Mouse (Mus musculus): ENCODE results near the gene Tas2r144. TPM values are rescaled to one million over a fixed set of nuclear protein-coding genes. Genes with fewer than 3 reads are reported as not detected.

The Tas2r144 gene
- total RNA-seq (2017): not detected in 2 replicates

GRCm38 (mm10) chr6:42215028-42215427 lies at the start of gene Tas2r144:
Tas2r144 (plus strand) TSS chr6:42215328.
- ATAC-seq (replicated peaks; ENCODE audit: low read depth, poor library complexity, severe bottlenecking): no peak

GRCm38 (mm10) chr6:42182462-42182861 lies 32.7 kb upstream of the Tas2r144 start:
- no peak for ATAC-seq (replicated peaks; ENCODE audit: low read depth, poor library complexity, severe bottlenecking)

GRCm38 (mm10) chr6:42186230-42186629 lies 28.9 kb upstream of the Tas2r144 start:
- peak; percentile 73; the same call in 1 of the 2 replicates for ATAC-seq (replicated peaks; ENCODE audit: low read depth, poor library complexity, severe bottlenecking)

- ATAC-seq (replicated peaks; ENCODE audit: low read depth, poor library complexity, severe bottlenecking): 0 out of 2 replicates have a peak, but pooled peaks have one; percentile 25
Measured at GRCm38 (mm10) chr6:42197710-42198109, 17.4 kb upstream of the Tas2r144 start.

GRCm38 (mm10) chr6:42199498-42199897 lies 15.6 kb upstream of the Tas2r144 start:
- no peak for ATAC-seq (replicated peaks; ENCODE audit: low read depth, poor library complexity, severe bottlenecking)

GRCm38 (mm10) chr6:42222286-42222685 lies 7.2 kb downstream of the Tas2r144 start:
- ATAC-seq (replicated peaks; ENCODE audit: low read depth, poor library complexity, severe bottlenecking): no peak

GRCm38 (mm10) chr6:42225046-42225445 lies 9.9 kb downstream of the Tas2r144 start:
- ATAC-seq (replicated peaks; ENCODE audit: low read depth, poor library complexity, severe bottlenecking): no peak

GRCm38 (mm10) chr6:42227240-42228101 lies 12.3 kb downstream of the Tas2r144 start:
- ATAC-seq (replicated peaks; ENCODE audit: low read depth, poor library complexity, severe bottlenecking): peak; percentile 89

GRCm38 (mm10) chr6:42229610-42230009 lies 14.5 kb downstream of the Tas2r144 start:
- no peak for ATAC-seq (replicated peaks; ENCODE audit: low read depth, poor library complexity, severe bottlenecking)

- ATAC-seq (replicated peaks; ENCODE audit: low read depth, poor library complexity, severe bottlenecking): no peak
Measured at GRCm38 (mm10) chr6:42231191-42231590, 16.1 kb downstream of the Tas2r144 start.

GRCm38 (mm10) chr6:42237276-42237805 lies 22.2 kb downstream of the Tas2r144 start:
- no peak for ATAC-seq (replicated peaks; ENCODE audit: low read depth, poor library complexity, severe bottlenecking)

GRCm38 (mm10) chr6:42241311-42242045 lies 26.4 kb downstream of the Tas2r144 start:
- ATAC-seq (replicated peaks; ENCODE audit: low read depth, poor library complexity, severe bottlenecking): no peak

GRCm38 (mm10) chr6:42245711-42246353 lies 30.7 kb downstream of the Tas2r144 start, which contains the start of gene Gstk1:
Gstk1 (plus strand) TSS chr6:42245935.
- peak; percentile 99 for ATAC-seq (replicated peaks; ENCODE audit: low read depth, poor library complexity, severe bottlenecking)

GRCm38 (mm10) chr6:42247173-42247572 lies 32.0 kb downstream of the Tas2r144 start:
- ATAC-seq (replicated peaks; ENCODE audit: low read depth, poor library complexity, severe bottlenecking): no peak

GRCm38 (mm10) chr6:42247981-42248380 lies 32.9 kb downstream of the Tas2r144 start:
- ATAC-seq (replicated peaks; ENCODE audit: low read depth, poor library complexity, severe bottlenecking): no peak

GRCm38 (mm10) chr6:42251791-42252190 lies 36.7 kb downstream of the Tas2r144 start:
- no peak for ATAC-seq (replicated peaks; ENCODE audit: low read depth, poor library complexity, severe bottlenecking)

- no peak for ATAC-seq (replicated peaks; ENCODE audit: low read depth, poor library complexity, severe bottlenecking)
Measured at GRCm38 (mm10) chr6:42253103-42253502, 38.0 kb downstream of the Tas2r144 start.

GRCm38 (mm10) chr6:42257303-42257863 lies 42.3 kb downstream of the Tas2r144 start:
- ATAC-seq (replicated peaks; ENCODE audit: low read depth, poor library complexity, severe bottlenecking): peak; percentile 99

GRCm38 (mm10) chr6:42260430-42260829 lies 45.3 kb downstream of the Tas2r144 start:
- ATAC-seq (replicated peaks; ENCODE audit: low read depth, poor library complexity, severe bottlenecking): no peak
